Mouse (Mus musculus) liver, postnatal 0 days (tissue): ENCODE results near the gene Pgam1.

ENCODE experiments used
- CTCF ChIP-seq: sonication (generic); IDR thresholded peaks from 2 replicates; pipeline ENCODE4 v1.5.1; 2016; ENCODE audit warnings: antibody characterized with exemption, low read depth
- EP300 ChIP-seq: IDR thresholded peaks from 2 replicates; pipeline ENCODE4 v1.6.1; 2016; ENCODE audit warnings: antibody characterized with exemption, low read depth, mild to moderate bottlenecking

DNA sequence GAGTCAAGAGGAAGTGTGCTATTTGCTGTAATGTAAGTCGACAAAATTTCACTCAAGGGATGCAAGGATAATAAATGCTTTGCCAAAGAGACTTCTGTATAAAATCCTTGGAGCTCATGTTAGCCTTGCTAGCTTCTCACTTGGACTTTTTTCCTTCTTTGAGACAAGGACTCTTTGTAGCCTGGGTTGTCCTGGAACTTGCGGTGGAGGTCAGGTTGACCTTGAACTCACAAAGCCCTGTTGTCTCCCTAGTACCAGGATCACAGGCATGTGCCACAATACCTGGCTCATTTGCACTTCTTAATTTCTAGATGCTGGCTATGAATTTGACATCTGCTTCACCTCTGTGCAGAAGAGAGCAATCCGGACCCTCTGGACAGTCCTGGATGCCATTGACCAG lies 3.6 kb downstream of the Pgam1 start:
- no peak for TF ChIP-seq CTCF
- no peak for TF ChIP-seq EP300
